Mouse (Mus musculus): ENCODE measurements around the gene Tmem56. TPM values are rescaled to one million over a fixed set of nuclear protein-coding genes. Genes with fewer than 3 reads are reported as not detected.

The Tmem56 gene
- total and polyA plus RNA-seq, 2 experiments = 24.1 to 150 TPM

- no peak for TF ChIP-seq CTCF (IDR thresholded peaks at IDR 0.05; ENCODE audit: low read depth, low read length)
- no peak for TF ChIP-seq POLR2A (IDR thresholded peaks at IDR 0.05; ENCODE audit: extremely low read depth, insufficient read depth, low read length)
- H3K27ac ChIP-seq (replicated peaks; ENCODE audit: insufficient read depth, low read depth, low read length) = no peak overlapping the region
- H3K36me3 ChIP-seq (ENCODE audit: control insufficient read depth, insufficient read depth, low read length) = peaks cover 69% of the 10 kb centered on the region
- H3K79me2 ChIP-seq (ENCODE audit: control insufficient read depth, insufficient read depth, low read length) = no peaks in the 10 kb centered on the region
- no peak for DNase-seq (ENCODE audit: extremely low read depth, low read depth, low spot score)
- H3K4me3 ChIP-seq (ENCODE audit: insufficient read depth, low read depth, low read length) = no peak overlapping the region
- WGBS = 88% methylated on average over 8 of the region's 8 CpGs
- no peaks in the 10 kb centered on the region for H3K4me1 ChIP-seq (ENCODE audit: control insufficient read depth, insufficient read depth, low read length)
- H3K9ac ChIP-seq (ENCODE audit: low read depth, low read length) = no peak overlapping the region
- no peaks in the 10 kb centered on the region for H3K27me3 ChIP-seq (ENCODE audit: control insufficient read depth, insufficient read depth, low read length)
Observed at GRCm38 (mm10) chr3:121224763-121225162, 58.1 kb downstream of the Tmem56 start.

GRCm38 (mm10) chr3:121224185-121224584 lies 58.7 kb downstream of the Tmem56 start:
- no peaks in the 10 kb centered on the region for H3K27me3 ChIP-seq (ENCODE audit: control insufficient read depth, insufficient read depth, low read length)
- H3K9ac ChIP-seq (ENCODE audit: low read depth, low read length) = no peak overlapping the region
- no peak overlapping the region for H3K4me3 ChIP-seq (ENCODE audit: insufficient read depth, low read depth, low read length)
- peaks cover 2% of the 10 kb centered on the region; the same call in 1 of the 2 replicates for H3K4me1 ChIP-seq (ENCODE audit: control insufficient read depth, insufficient read depth, low read length)
- no peak for DNase-seq (ENCODE audit: extremely low read depth, low read depth, low spot score)
- no peaks in the 10 kb centered on the region for H3K79me2 ChIP-seq (ENCODE audit: control insufficient read depth, insufficient read depth, low read length)
- WGBS = 83% methylated on average over 6 of the region's 6 CpGs
- no peak overlapping the region; the same call in 1 of the 2 replicates for H3K27ac ChIP-seq (replicated peaks; ENCODE audit: insufficient read depth, low read depth, low read length)
- H3K36me3 ChIP-seq (ENCODE audit: control insufficient read depth, insufficient read depth, low read length) = peaks cover 66% of the 10 kb centered on the region
- TF ChIP-seq POLR2A (IDR thresholded peaks at IDR 0.05; ENCODE audit: extremely low read depth, insufficient read depth, low read length) (no peak), CTCF (IDR thresholded peaks at IDR 0.05; ENCODE audit: low read depth, low read length) (no peak)

GRCm38 (mm10) chr3:121221987-121222386 lies 60.9 kb downstream of the Tmem56 start:
- peaks cover 2% of the 10 kb centered on the region; the same call in 1 of the 2 replicates for H3K4me1 ChIP-seq (ENCODE audit: control insufficient read depth, insufficient read depth, low read length)
- H3K27ac ChIP-seq (replicated peaks; ENCODE audit: insufficient read depth, low read depth, low read length) = 0 out of 2 replicates have a peak overlapping the region, but pooled peaks have one; percentile 18
- no peaks in the 10 kb centered on the region for H3K79me2 ChIP-seq (ENCODE audit: control insufficient read depth, insufficient read depth, low read length)
- no peak for TF ChIP-seq POLR2A (IDR thresholded peaks at IDR 0.05; ENCODE audit: extremely low read depth, insufficient read depth, low read length)
- H3K4me3 ChIP-seq (ENCODE audit: insufficient read depth, low read depth, low read length) = no peak overlapping the region
- no peak overlapping the region for H3K9ac ChIP-seq (ENCODE audit: low read depth, low read length)
- H3K36me3 ChIP-seq (ENCODE audit: control insufficient read depth, insufficient read depth, low read length) = peaks cover 55% of the 10 kb centered on the region
- no peaks in the 10 kb centered on the region for H3K27me3 ChIP-seq (ENCODE audit: control insufficient read depth, insufficient read depth, low read length)
- 88% methylated on average over 7 of the region's 7 CpGs for WGBS
- no peak for DNase-seq (ENCODE audit: extremely low read depth, low read depth, low spot score)

DNA sequence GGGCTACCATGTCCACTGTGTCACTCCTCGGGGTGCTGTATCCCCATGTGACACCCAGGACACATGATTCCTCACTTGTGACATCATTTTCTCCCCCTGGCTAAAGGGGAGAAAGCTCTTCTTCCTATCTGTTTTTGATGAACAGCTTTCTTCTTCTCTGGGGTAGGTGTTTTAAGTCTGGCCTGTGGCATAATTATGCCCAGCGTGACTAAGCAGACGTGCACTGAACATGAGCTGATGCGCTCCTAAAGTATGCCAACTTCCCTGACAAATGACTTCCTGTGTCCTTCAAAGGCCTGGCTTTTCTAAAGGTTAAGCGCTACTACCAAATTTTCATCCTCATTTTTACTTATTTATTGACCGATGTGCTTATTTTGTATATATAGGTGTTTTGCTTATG lies 65.9 kb downstream of the Tmem56 start:
- DNase-seq (ENCODE audit: extremely low read depth, low read depth, low spot score) = no peak
- Histone ChIP-seq H3K27me3 (ENCODE audit: control insufficient read depth, insufficient read depth, low read length) (no peaks in the 10 kb centered on the region), H3K27ac (replicated peaks; ENCODE audit: insufficient read depth, low read depth, low read length) (no peak overlapping the region), H3K36me3 (ENCODE audit: control insufficient read depth, insufficient read depth, low read length) (peaks cover 32% of the 10 kb centered on the region), H3K4me1 (ENCODE audit: control insufficient read depth, insufficient read depth, low read length) (peaks cover 13% of the 10 kb centered on the region), H3K4me3 (ENCODE audit: insufficient read depth, low read depth, low read length) (no peak overlapping the region), H3K9ac (ENCODE audit: low read depth, low read length) (no peak overlapping the region), H3K79me2 (ENCODE audit: control insufficient read depth, insufficient read depth, low read length) (no peaks in the 10 kb centered on the region)
- TF ChIP-seq CTCF (IDR thresholded peaks at IDR 0.05; ENCODE audit: low read depth, low read length) (no peak), POLR2A (IDR thresholded peaks at IDR 0.05; ENCODE audit: extremely low read depth, insufficient read depth, low read length) (no peak)
- WGBS = 84% methylated on average over 6 of the region's 6 CpGs

- WGBS = 68% methylated on average over 3 of the region's 3 CpGs
- Histone ChIP-seq H3K27me3 (ENCODE audit: control insufficient read depth, insufficient read depth, low read length) (no peaks in the 10 kb centered on the region), H3K27ac (replicated peaks; ENCODE audit: insufficient read depth, low read depth, low read length) (0 out of 2 replicates have a peak overlapping the region, but pooled peaks have one; percentile 14), H3K9ac (ENCODE audit: low read depth, low read length) (no peak overlapping the region), H3K36me3 (ENCODE audit: control insufficient read depth, insufficient read depth, low read length) (peaks cover 47% of the 10 kb centered on the region), H3K4me3 (ENCODE audit: insufficient read depth, low read depth, low read length) (no peak overlapping the region), H3K79me2 (ENCODE audit: control insufficient read depth, insufficient read depth, low read length) (no peaks in the 10 kb centered on the region), H3K4me1 (ENCODE audit: control insufficient read depth, insufficient read depth, low read length) (peaks cover 11% of the 10 kb centered on the region)
- no peak for TF ChIP-seq CTCF (IDR thresholded peaks at IDR 0.05; ENCODE audit: low read depth, low read length)
- TF ChIP-seq POLR2A (IDR thresholded peaks at IDR 0.05; ENCODE audit: extremely low read depth, insufficient read depth, low read length) = no peak
- DNase-seq (ENCODE audit: extremely low read depth, low read depth, low spot score) = no peak
Observed at GRCm38 (mm10) chr3:121213501-121213900, 69.4 kb downstream of the Tmem56 start.

DNA sequence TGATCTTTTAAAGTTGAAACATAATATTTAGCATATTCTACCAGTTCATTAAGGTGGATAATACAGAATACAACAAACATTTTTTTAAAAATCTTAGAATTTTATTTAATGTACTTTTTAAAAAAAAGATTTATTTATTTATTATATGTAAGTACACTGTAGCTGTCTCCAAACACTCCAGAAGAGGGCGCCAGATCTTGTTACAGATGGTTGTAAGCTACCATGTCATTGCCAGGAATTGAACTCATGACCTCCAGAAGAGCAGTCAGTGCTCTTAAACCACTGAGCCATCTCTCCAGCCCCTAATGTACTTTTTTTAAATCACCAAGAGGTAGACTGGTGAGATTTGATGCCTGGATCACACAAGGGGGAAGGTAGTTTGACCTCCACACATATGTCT lies 70.7 kb downstream of the Tmem56 start:
- TF ChIP-seq POLR2A (IDR thresholded peaks at IDR 0.05; ENCODE audit: extremely low read depth, insufficient read depth, low read length) (no peak), CTCF (IDR thresholded peaks at IDR 0.05; ENCODE audit: low read depth, low read length) (no peak)
- H3K36me3 ChIP-seq (ENCODE audit: control insufficient read depth, insufficient read depth, low read length) = peaks cover 43% of the 10 kb centered on the region
- WGBS = 60% methylated on average over 1 of the region's 1 CpGs
- no peak overlapping the region for H3K4me3 ChIP-seq (ENCODE audit: insufficient read depth, low read depth, low read length)
- peaks cover 11% of the 10 kb centered on the region for H3K4me1 ChIP-seq (ENCODE audit: control insufficient read depth, insufficient read depth, low read length)
- H3K9ac ChIP-seq (ENCODE audit: low read depth, low read length) = no peak overlapping the region
- H3K79me2 ChIP-seq (ENCODE audit: control insufficient read depth, insufficient read depth, low read length) = no peaks in the 10 kb centered on the region
- peak; percentile 48 for DNase-seq (ENCODE audit: extremely low read depth, low read depth, low spot score)
- H3K27me3 ChIP-seq (ENCODE audit: control insufficient read depth, insufficient read depth, low read length) = no peaks in the 10 kb centered on the region
- no peak overlapping the region for H3K27ac ChIP-seq (replicated peaks; ENCODE audit: insufficient read depth, low read depth, low read length)
